ENCODE assay signal across 7 mouse cellular contexts in the genomic region with DNA sequence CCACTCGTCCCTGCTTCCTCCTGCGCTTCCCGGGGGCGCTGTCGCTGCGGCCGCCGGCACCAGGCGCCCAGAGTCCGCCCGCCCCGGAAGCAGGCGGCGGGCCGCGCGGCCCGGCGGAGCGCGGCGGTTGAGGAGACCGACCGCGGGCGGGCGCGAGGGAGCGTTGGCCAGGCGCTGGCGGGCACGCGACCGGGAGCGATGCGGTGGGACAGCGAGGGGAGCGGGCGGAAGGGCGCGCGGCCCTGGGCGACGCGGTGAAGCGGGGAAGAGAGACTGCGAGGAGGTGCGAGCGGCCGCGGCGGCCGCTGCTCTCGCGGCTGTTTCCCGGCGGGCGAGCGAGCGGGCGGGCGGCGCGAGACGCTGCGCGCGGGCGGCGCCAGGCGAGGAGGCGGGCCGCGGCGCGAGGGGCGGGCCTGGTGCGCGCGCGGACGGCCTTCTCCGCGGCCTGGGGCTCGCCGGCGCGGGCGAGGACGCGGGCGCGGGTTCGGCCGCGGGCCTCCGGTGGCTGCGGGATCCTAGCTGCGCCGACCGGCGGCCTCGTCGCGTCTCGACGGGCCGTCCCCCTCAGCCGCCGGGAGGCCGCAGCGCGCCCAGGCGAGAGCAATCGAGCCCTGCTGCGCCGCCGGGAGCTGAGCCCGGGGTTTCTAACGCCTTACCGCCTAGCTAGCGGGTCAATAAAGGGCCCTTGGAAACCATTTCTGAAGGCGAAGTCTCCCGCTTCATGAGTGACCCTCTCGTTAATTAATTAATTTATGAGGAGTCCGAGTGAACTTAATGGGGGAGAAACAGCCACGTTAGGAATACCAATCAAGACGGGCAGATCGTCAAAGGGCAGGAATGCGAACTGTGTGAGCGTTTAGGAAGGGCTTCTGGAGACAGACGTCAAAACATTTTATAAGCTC. TPM values are rescaled to one million over a fixed set of nuclear protein-coding genes. Genes with fewer than 3 reads are reported as not detected.
A peak's percentile ranks its signal among the peaks of the same experiment; 100 is the strongest.
DNase-seq lines count a peak whose midpoint lies in the region; ATAC-seq lines count a peak whose summit lies in the region.

A gene (minus strand): TSS at position 326 of the 902 bp plus-strand sequence.

- under 1% methylated on average over 103 of the region's 132 CpGs for WGBS in embryonic facial prominence, embryonic 11.5 days
- WGBS in midbrain, embryonic 11.5 days: under 1% methylated on average over 80 of the region's 132 CpGs

- ATAC-seq in embryonic facial prominence, embryonic 11.5 days (replicated peaks; ENCODE audit: insufficient number of reproducible peaks, low FRiP score, low TSS enrichment, low read depth): peak; percentile 83
- peak; percentile 82 for ATAC-seq in midbrain, embryonic 11.5 days (ENCODE audit: low FRiP score)

- intact Hi-C loops in left cerebral cortex, postnatal 4 days (cut with DNase I): no loop called here

- peak within 1 kb of the TSS; percentile 98 for H3K27ac ChIP-seq in embryonic facial prominence, embryonic 11.5 days (replicated peaks; ENCODE audit: low read depth, low read length)
- peak within 1 kb of the TSS; percentile 97 for H3K27ac ChIP-seq in midbrain, embryonic 11.5 days (ENCODE audit: low read depth, low read length)

- peak within 1 kb of the TSS; percentile 98 for H3K9ac ChIP-seq in embryonic facial prominence, embryonic 11.5 days (replicated peaks; ENCODE audit: low read length)
- peak within 1 kb of the TSS; percentile 93 for H3K9ac ChIP-seq in midbrain, embryonic 11.5 days (ENCODE audit: low read length)

- H3K4me3 ChIP-seq in embryonic facial prominence, embryonic 11.5 days (ENCODE audit: low read depth, low read length): peak within 1 kb of the TSS; percentile 96
- H3K4me3 ChIP-seq in midbrain, embryonic 11.5 days (ENCODE audit: low read depth, low read length): peak within 1 kb of the TSS; percentile 98

- H3K9me3 ChIP-seq in embryonic facial prominence, embryonic 11.5 days (replicated peaks; ENCODE audit: control insufficient read depth, low read length): no peaks in the 10 kb centered on the region
- H3K9me3 ChIP-seq in midbrain, embryonic 11.5 days (ENCODE audit: control insufficient read depth, low read length): no peaks in the 10 kb centered on the region

- peak; percentile 87 for DNase-seq in adrenal gland, postnatal 14 days
- DNase-seq in embryonic facial prominence, embryonic 11.5 days (ENCODE audit: low spot score): peak; percentile 84
- peak; percentile 99 for DNase-seq in heart, adult 11 months
- DNase-seq in kidney, adult 11 months: peak; percentile 74
- DNase-seq in left cerebral cortex, postnatal 4 days: peak; percentile 74
- peak; percentile 97 for DNase-seq in midbrain, embryonic 11.5 days (ENCODE audit: low spot score, missing footprints)
- DNase-seq in skeletal muscle tissue, adult 2 months (ENCODE audit: low read depth, low spot score): peak; percentile 54

- peak within 1 kb of the TSS; percentile 68 for H3K4me2 ChIP-seq in embryonic facial prominence, embryonic 11.5 days (ENCODE audit: low read depth, low read length)
- peak within 1 kb of the TSS; percentile 61 for H3K4me2 ChIP-seq in midbrain, embryonic 11.5 days

- H3K4me1 ChIP-seq in embryonic facial prominence, embryonic 11.5 days (ENCODE audit: control insufficient read depth, insufficient read depth, low read length): peaks cover 4% of the 10 kb centered on the region; the same call in 1 of the 2 replicates
- peaks cover 17% of the 10 kb centered on the region for H3K4me1 ChIP-seq in midbrain, embryonic 11.5 days (ENCODE audit: control insufficient read depth, insufficient read depth, low read length)

- H3K27me3 ChIP-seq in embryonic facial prominence, embryonic 11.5 days (ENCODE audit: control insufficient read depth, insufficient read depth, low read length): no peaks in the 10 kb centered on the region
- H3K27me3 ChIP-seq in midbrain, embryonic 11.5 days (ENCODE audit: control insufficient read depth, insufficient read depth, low read length): no peaks in the 10 kb centered on the region

- no peaks in the 10 kb centered on the region for H3K36me3 ChIP-seq in embryonic facial prominence, embryonic 11.5 days (replicated peaks; ENCODE audit: control insufficient read depth, insufficient read depth, low read depth, low read length)
- no peaks in the 10 kb centered on the region for H3K36me3 ChIP-seq in midbrain, embryonic 11.5 days (ENCODE audit: control insufficient read depth, insufficient read depth, low read length)

RNA-seq across cellular contexts. Expression of the gene that starts here (rescaled TPM):
- total RNA-seq in adrenal gland, postnatal 14 days (2021): 57.1 and 74.2 TPM in 2 replicates
- polyA plus RNA-seq in embryonic facial prominence, embryonic 11.5 days (2014; fragmentation: Nextera tagmentation; extraction: Ambion mirVana): 11.1 and 14.9 TPM in 2 replicates
- 10 to 100 TPM; 64.7 to 66.3 TPM for total RNA-seq in left cerebral cortex, postnatal 4 days (2021)
- 10.9 and 15.9 TPM in 2 replicates for polyA plus RNA-seq in midbrain, embryonic 11.5 days (2014; fragmentation: Nextera tagmentation; extraction: Ambion mirVana)

Comparison
In these comparisons a context has a peak if more than half of its experiments do, and no peak if none do; other contexts are left out.
1. Peak in every context shown above with its lines: DNase-seq, ATAC-seq, H3K4me3 ChIP-seq and H3K27ac ChIP-seq.